Mouse (Mus musculus) embryonic fibroblast, embryonic 13.5 days (primary cell): ENCODE measurements around the gene Usp6nl. TPM values are rescaled to one million over a fixed set of nuclear protein-coding genes. Genes with fewer than 3 reads are reported as not detected.

Source experiments
- H3K27ac ChIP-seq: 2 replicates; pipeline ENCODE4 v1.5.1; 2012; ENCODE audit warnings: low read length, control low read depth, inconsistent platforms; ENCODE audit not compliant: insufficient read depth
- H3K4me1 ChIP-seq: 2 replicates; pipeline ENCODE4 v1.6.1; 2011; ENCODE audit warnings: low read length; ENCODE audit not compliant: control insufficient read depth, insufficient read depth
- H3K4me3 ChIP-seq: 2 replicates; pipeline ENCODE4 v1.5.1; 2011; ENCODE audit warnings: mild to moderate bottlenecking, control low read depth, low read length; ENCODE audit not compliant: insufficient read depth
- CTCF ChIP-seq: IDR thresholded peaks from 2 replicates; pipeline ENCODE4 v1.5.1; 2011; ENCODE audit warnings: mild to moderate bottlenecking, control low read depth, low read length, moderate library complexity, borderline replicate concordance; ENCODE audit not compliant: insufficient read depth
- POLR2A ChIP-seq: IDR thresholded peaks from 2 replicates; pipeline ENCODE4 v1.6.1; 2011; ENCODE audit warnings: low read depth, mild to moderate bottlenecking, control low read depth, low read length, moderate library complexity
- polyA plus RNA-seq: library from polyadenylated mRNA; stranded (reverse); fragments of >200 nt; gene quantifications from 2 replicates; pipeline ENCODE4 v1.2.4, GENCODE M21; 2011; ENCODE audit warnings: low read depth; ENCODE audit not compliant: missing spikeins, insufficient read length

Gene Usp6nl
- polyA plus RNA-seq, 1 experiment, result 13.2 TPM

DNA sequence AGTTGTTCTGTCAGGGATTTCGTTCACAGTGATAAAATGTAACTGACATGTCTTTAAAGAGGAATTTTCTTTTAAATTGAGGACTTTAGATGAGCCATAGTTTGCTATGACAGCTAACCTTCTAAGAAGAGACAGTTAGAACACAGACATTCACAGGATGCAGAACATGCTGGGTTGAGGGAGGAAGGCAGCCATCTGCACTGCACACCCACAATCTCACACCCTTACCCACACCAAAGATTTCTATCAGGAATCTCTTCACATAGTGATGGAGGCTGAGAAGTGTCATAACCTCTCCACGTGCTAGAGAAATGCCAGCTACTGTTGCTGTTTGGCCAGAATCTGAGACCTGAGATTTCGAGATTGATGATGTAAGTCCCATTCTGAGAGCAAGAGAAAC lies 139.8 kb downstream of the Usp6nl start:
- no peak for TF ChIP-seq POLR2A
- TF ChIP-seq CTCF, result no peak
- Histone ChIP-seq H3K27ac (no peak overlapping the region), H3K4me1 (peaks cover 2% of the 10 kb centered on the region; the same call in 1 of the 2 replicates), H3K4me3 (no peak overlapping the region)

DNA sequence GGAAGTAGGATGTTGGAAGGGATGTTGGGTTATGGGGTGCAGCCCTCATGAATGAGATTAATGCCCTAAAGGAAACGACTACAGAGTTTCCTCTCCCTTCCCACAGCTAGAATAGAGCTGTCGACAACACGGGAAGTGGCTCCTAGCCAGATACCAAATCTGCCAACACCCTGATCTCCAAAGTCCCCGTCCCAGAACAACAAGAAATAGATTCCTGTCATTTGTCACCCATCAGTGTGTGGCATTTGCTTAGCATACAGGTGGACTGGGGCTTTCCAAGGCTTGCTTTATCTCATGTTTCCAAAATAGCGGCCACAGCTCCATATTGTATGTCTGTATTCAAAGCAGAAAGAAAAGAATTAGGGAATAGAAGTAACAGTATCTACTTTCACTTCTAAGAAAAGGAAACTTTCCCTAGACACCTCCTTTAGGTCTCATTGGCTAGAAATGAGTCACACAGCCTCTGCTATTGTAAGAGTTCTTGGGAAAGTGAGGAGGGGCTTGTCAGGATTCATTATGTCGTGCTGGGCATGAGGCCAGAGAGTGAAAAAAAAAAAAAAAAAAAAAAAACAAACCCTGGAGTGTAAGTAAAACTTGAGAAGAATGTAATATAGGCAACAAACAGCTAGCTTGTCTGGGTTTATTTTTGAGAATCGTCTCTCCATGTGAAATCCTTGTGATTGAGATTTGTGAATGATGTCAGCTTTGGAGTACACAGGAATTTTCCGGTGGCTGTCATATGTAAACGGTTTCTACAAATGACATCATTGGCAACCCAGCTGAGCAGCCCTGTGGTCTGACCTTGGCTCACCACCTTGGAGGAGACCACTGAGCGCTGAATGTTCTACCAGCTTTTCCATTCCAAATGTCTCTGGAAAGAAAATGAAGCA lies 141.6 kb downstream of the Usp6nl start:
- Histone ChIP-seq H3K27ac (peak overlapping the region; percentile 54; the same call in 1 of the 2 replicates), H3K4me3 (peak overlapping the region; percentile 11), H3K4me1 (peaks cover 2% of the 10 kb centered on the region; the same call in 1 of the 2 replicates)
- TF ChIP-seq CTCF, result no peak
- TF ChIP-seq POLR2A, result no peak

DNA sequence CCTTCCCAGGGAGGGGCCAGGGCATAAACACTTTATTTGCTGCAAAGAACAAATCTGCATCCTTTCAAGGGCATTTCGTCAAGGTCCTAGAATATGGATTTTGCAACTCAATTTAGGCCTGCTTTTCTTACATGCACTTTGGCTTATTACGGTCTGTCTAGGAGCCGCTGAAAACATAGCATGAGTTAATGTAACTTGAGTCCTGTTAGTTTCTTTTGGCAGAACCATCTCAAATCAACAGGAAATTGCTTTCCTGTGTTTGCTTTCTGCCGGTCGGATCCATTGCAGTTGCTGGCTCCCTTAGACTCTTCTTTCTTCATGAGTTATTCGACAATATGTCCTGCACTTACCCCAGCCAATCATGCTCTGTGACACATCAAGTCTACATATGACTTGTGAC lies 143.9 kb downstream of the Usp6nl start:
- Histone ChIP-seq H3K4me1 (peaks cover 2% of the 10 kb centered on the region; the same call in 1 of the 2 replicates), H3K4me3 (no peak overlapping the region), H3K27ac (no peak overlapping the region)
- TF ChIP-seq POLR2A, result no peak
- no peak for TF ChIP-seq CTCF

DNA sequence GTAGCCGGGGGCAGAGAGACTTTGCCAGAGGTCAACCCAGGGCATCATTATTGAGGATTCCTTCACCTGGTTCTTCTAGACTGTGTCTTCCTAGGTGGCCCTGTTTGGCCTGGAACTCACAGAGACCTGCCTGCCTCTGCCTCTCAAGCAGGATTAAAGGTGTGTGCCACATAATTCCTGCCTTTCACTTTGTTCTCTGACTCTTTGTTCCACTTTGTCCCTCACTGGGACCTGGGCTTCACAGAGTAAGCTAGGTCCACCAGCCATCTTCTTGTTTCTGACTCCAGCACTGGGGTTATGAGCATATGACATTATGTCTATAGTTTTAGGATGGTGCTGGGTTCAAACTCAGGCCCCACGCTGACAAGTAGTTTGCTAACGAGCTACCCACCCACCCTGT lies 144.9 kb downstream of the Usp6nl start:
- H3K4me3 ChIP-seq, result no peak overlapping the region
- TF ChIP-seq POLR2A (no peak), CTCF (no peak)
- H3K4me1 ChIP-seq, result peaks cover 2% of the 10 kb centered on the region; the same call in 1 of the 2 replicates
- H3K27ac ChIP-seq, result no peak overlapping the region

DNA sequence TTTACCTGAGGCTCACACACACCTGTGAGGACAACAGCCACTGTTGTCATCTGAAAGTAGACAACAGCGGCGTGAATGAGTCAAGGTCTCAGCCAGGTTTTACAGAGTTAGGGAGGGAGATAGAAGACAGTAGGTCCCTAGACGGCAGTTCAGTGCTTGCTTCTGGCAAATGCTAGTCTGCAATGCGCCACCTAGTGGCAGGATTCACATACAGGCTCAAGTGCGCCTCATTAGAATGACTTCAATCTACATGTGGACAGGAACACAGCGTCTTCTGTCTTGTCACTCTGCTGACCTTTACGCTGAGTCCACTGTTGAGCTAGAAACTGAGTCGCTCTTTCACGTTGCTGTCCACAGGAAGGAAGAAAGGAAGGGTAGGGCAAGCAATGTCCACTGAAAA lies 146.7 kb downstream of the Usp6nl start:
- Histone ChIP-seq H3K4me3 (no peak overlapping the region), H3K27ac (no peak overlapping the region), H3K4me1 (no peaks in the 10 kb centered on the region)
- TF ChIP-seq POLR2A (no peak), CTCF (peak; percentile 88; the same call in 1 of the 2 replicates)

DNA sequence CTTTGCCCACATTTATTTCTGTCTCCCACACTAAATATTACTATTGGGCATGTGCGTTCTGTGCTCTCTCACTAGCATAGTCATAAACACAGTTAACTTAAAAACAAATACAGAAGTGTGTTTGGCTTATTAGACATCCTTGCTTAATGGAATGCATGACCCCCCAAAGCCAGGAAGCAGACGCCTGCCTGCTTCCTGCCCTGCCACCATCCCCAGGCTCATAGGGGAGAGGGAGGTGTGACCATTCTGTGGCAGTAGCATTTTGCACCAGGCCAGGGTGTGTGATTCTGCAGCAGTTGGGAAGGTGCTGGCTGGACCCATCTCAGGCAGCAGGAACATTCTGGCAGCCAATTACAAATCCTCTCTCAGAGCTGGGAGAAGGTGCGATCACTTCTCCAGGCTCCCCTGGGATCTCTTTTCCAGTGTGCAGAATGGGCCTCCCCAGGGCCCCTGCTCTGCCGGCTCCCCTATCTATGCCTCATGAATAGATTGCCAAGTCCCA lies 148.7 kb downstream of the Usp6nl start:
- no peak overlapping the region for H3K4me3 ChIP-seq
- no peak overlapping the region for H3K27ac ChIP-seq
- no peaks in the 10 kb centered on the region for H3K4me1 ChIP-seq
- no peak for TF ChIP-seq POLR2A
- no peak for TF ChIP-seq CTCF

DNA sequence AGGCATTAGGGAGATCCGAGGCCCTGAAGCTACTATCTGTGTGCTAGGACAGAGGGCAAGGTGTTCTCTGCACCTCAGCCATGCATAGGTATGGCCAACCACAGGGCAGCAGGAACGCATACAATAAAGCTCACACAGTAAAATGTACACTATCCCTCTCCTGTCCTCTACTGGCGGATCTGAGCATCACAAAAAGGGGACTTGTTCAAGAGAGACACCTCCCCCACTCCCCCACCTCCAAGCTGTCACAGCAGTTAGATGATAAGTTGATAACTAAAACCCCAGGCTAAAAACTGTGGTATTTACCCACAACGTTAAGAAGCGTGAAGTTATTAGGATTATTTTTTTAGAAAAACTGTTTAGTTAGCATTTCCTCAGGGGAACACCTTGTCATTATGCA lies 151.4 kb downstream of the Usp6nl start:
- Histone ChIP-seq H3K4me1 (peaks cover 2% of the 10 kb centered on the region), H3K27ac (no peak overlapping the region), H3K4me3 (no peak overlapping the region)
- TF ChIP-seq CTCF (no peak), POLR2A (no peak)

DNA sequence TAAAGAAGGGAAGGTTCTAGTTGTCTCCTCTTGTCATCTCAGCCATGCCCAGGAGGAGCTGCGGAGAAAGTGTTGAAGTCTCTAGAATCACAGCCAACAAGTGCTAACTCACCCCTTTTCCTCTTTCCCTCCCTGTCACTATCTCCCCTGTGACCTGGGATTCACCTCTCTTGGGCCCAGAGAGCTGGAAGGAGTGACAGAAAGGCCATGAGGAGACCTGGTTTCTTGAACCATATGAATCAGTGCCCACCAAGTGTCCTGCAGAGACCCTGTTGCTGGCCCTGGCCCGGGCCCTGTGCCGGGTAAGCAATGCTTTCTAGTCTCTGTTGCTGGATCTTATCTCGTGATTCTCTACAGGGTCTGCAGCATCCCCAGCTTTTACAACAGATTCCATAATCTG lies 155.4 kb downstream of the Usp6nl start:
- Histone ChIP-seq H3K27ac (no peak overlapping the region), H3K4me1 (peaks cover 2% of the 10 kb centered on the region), H3K4me3 (no peak overlapping the region)
- TF ChIP-seq POLR2A, result no peak
- no peak for TF ChIP-seq CTCF

DNA sequence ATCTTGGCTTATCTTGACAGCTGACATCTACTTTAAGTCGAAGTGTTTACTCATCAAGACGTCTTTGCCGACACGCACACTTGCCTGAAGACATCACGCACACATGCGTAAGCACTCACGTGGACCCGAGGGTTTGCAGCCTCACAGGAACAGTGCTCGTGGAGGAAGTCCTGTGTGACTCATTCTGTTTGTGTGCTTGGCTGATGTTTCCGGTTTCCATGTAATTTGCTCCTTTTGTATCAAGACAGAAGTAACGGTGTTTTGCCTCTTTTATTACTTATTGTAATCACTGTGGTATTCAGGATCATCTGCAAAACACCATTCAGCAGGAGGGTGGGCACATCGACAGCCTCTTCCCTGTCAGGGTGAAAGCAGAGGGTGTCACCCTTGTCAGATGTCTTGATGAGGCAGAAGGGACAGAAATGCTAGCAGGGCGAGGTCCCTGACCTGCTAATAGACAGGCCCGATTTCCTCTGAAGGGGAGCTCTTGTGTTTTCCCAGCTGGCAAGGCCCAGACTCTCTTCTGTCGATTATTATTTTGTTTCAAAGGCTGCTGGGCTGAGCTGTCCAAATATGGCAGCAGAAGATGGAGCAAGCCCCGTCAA lies 156.0 kb downstream of the Usp6nl start:
- H3K4me3 ChIP-seq, result no peak overlapping the region
- TF ChIP-seq POLR2A (no peak), CTCF (no peak)
- no peak overlapping the region for H3K27ac ChIP-seq
- H3K4me1 ChIP-seq, result peaks cover 2% of the 10 kb centered on the region

DNA sequence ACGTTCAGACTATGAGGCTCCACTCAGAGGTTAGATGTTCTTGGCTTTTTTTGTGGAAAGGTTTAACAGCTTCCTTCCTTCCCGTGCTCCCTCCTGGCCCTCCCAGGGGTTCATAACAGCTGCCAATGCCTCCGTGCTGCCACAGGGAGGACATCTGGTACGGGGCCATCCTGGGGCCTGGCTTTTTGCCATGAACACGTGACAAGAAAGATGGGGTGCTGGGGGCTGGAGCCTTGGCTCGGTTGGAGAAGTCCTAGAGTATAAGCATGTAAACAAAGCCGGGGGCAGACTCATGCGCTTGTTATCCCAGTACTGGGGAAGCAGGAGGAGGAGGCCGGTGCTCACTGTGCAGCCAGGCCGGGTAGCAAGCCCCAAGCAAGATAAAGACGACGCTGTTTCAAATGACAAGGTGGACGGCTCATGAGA lies 156.5 kb downstream of the Usp6nl start:
- Histone ChIP-seq H3K4me1 (peaks cover 2% of the 10 kb centered on the region), H3K27ac (no peak overlapping the region), H3K4me3 (no peak overlapping the region)
- TF ChIP-seq CTCF (no peak), POLR2A (no peak)
